Comparison of ENCODE assay signal across 1 mouse cellular context in the genomic region with DNA sequence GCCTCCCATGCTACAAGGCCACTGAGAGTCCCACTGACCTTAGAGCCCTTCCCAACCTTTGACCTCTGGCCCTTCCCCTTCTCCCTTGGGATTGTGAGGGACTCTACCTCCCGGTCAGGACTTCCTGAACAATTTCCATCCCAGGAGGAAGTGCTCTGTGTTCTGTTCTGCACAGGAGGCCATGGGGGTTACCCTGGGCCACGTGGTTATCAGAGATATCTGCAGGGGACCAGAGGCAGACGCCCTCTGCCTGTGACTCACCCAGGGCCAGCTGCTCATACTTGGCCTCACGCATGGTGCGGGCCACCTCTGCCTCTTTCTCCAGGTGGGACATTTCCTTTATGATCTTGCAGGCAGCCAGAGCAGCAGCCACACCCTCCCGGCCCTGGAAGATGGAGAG.
TF ChIP-seq lines count a peak whose summit lies in the region.

No protein-coding gene starts in this region.

TF ChIP-seq in MEL, 35 proteins besides CTCF, POLR2A, EP300 and RAD21 (continued from another document):
- no peak for TF ChIP-seq UBTF (IDR thresholded peaks at IDR 0.05; ENCODE audit: borderline replicate concordance, insufficient read depth, low read depth, low read length)
- TF ChIP-seq ZNF384 (IDR thresholded peaks at IDR 0.05; ENCODE audit: low read depth, low read length): no peak
- peak; percentile 46; the same call in 1 of the 2 replicates for TF ChIP-seq RCOR1 (IDR thresholded peaks at IDR 0.05; ENCODE audit: low read depth, low read length)
- peak; percentile 57 for TF ChIP-seq GATA1 (IDR thresholded peaks at IDR 0.05; ENCODE audit: low read depth, low read length)
- peak; percentile 69 for TF ChIP-seq TAL1 (IDR thresholded peaks at IDR 0.05; ENCODE audit: low read length)
- TF ChIP-seq MAX (IDR thresholded peaks at IDR 0.05; ENCODE audit: low read length): peak; percentile 96
- no peak for TF ChIP-seq BHLHE40 (IDR thresholded peaks at IDR 0.05; ENCODE audit: borderline replicate concordance, low read depth, low read length)
- TF ChIP-seq POLR2AphosphoS5 (IDR thresholded peaks at IDR 0.05; ENCODE audit: borderline replicate concordance, low read depth, low read length): no peak
- 0 out of 2 replicates have a peak, but pooled peaks have one; percentile 36 for TF ChIP-seq MAZ (IDR thresholded peaks at IDR 0.05; ENCODE audit: low read depth, low read length)
- peak; percentile 88 for TF ChIP-seq USF1 (IDR thresholded peaks at IDR 0.05; ENCODE audit: low read depth, low read length)
- peak; percentile 79 for TF ChIP-seq ETS1 (IDR thresholded peaks at IDR 0.05; ENCODE audit: low read depth, low read length)
- TF ChIP-seq MYC (IDR thresholded peaks at IDR 0.05; ENCODE audit: low read depth, low read length): peak; percentile 95
- TF ChIP-seq CHD2 (IDR thresholded peaks at IDR 0.05; ENCODE audit: low read length): no peak
- TF ChIP-seq NELFE (IDR thresholded peaks at IDR 0.05; ENCODE audit: low read depth, low read length): 0 out of 2 replicates have a peak, but pooled peaks have one; percentile 26
- 0 out of 2 replicates have a peak, but pooled peaks have one; percentile 22 for TF ChIP-seq JUND (IDR thresholded peaks at IDR 0.05; ENCODE audit: low read depth, low read length)
- no peak for TF ChIP-seq E2F4 (IDR thresholded peaks at IDR 0.05; ENCODE audit: borderline replicate concordance, low read depth, low read length)
- TF ChIP-seq TCF12 (IDR thresholded peaks at IDR 0.05; ENCODE audit: low read depth, low read length): peak; percentile 73
- TF ChIP-seq CHD1 (IDR thresholded peaks at IDR 0.05; ENCODE audit: low read depth, low read length): no peak
- TF ChIP-seq ZKSCAN1 (IDR thresholded peaks at IDR 0.05; ENCODE audit: low read depth, low read length): no peak
- peak; percentile 83 for TF ChIP-seq MXI1 (IDR thresholded peaks at IDR 0.05; ENCODE audit: low read depth, low read length)
- TF ChIP-seq MEF2A (IDR thresholded peaks at IDR 0.05; ENCODE audit: extremely low read depth, insufficient replicate concordance, low read depth, low read length, poor library complexity, severe bottlenecking): no peak
- TF ChIP-seq MAFK (IDR thresholded peaks at IDR 0.05; ENCODE audit: borderline replicate concordance, low read depth, low read length): no peak
- TF ChIP-seq SIN3A (IDR thresholded peaks at IDR 0.05; ENCODE audit: low read length): peak; percentile 51; the same call in 1 of the 2 replicates
- TF ChIP-seq SMC3 (IDR thresholded peaks at IDR 0.05; ENCODE audit: low read depth, low read length): peak; percentile 52
- no peak for TF ChIP-seq USF2 (IDR thresholded peaks at IDR 0.05; ENCODE audit: borderline replicate concordance in 1 of 2, insufficient read depth in 1 of 2, low read depth in 1 of 2, low read length in 2 of 2)
